16 mouse cellular contexts compared by ENCODE assay signal in genomic region chrX:71206595-71206994, GRCm38 (mm10). TPM values are rescaled to one million over a fixed set of nuclear protein-coding genes. Genes with fewer than 3 reads are reported as not detected.
DNase-seq lines count a peak whose midpoint lies in the region; ATAC-seq and TF ChIP-seq lines count a peak whose summit lies in the region.
"Had no signal": no experiment of that assay in that cellular context is flagged by ENCODE, and none has a peak within 500 bp of the region (broad histone marks: within the 10 kb centered on the region; RNA-seq: fewer than 3 reads in every experiment).

No protein-coding gene starts in this region.

- TF ChIP-seq POLR2A in bone marrow macrophage, adult 2 months (IDR thresholded peaks at IDR 0.05; ENCODE audit: borderline replicate concordance, low read depth, low read length): no peak

- no peak overlapping the region for H3K4me3 ChIP-seq in bone marrow macrophage, adult 2 months (ENCODE audit: insufficient read depth, low read length)
- H3K4me3 ChIP-seq: embryonic facial prominence, embryonic 12.5 days; forebrain, embryonic 15.5 days; heart, embryonic 12.5 days had no signal

- no peak for TF ChIP-seq CTCF in bone marrow macrophage, adult 2 months (IDR thresholded peaks at IDR 0.05; ENCODE audit: low read depth, low read length)

- 0 out of 2 replicates have a peak, but pooled peaks have one; percentile 33 for ATAC-seq in neutrophil, adult 5-6 weeks (ENCODE audit: extremely low read depth, insufficient number of reproducible peaks, low FRiP score, poor library complexity, severe bottlenecking)
- ATAC-seq: forebrain, embryonic 15.5 days; hindbrain, embryonic 16.5 days; Patski had no signal

- H3K4me1 ChIP-seq in bone marrow macrophage, adult 2 months (ENCODE audit: control insufficient read depth, insufficient read depth, low read length): peaks cover 8% of the 10 kb centered on the region
- H3K4me1 ChIP-seq: embryonic facial prominence, embryonic 12.5 days; forebrain, embryonic 15.5 days; heart, embryonic 12.5 days had no signal

- peak overlapping the region; percentile 50 for H3K27ac ChIP-seq in bone marrow macrophage, adult 2 months (ENCODE audit: insufficient read depth, low read depth, low read length)
- H3K27ac ChIP-seq: embryonic facial prominence, embryonic 12.5 days; forebrain, embryonic 15.5 days had no signal

- peak; percentile 52 for DNase-seq in A20 (ENCODE audit: low read depth, low spot score)
- peak; percentile 14 for DNase-seq in induced T-regulatory cell, adult 2 months (ENCODE audit: low read depth)
- DNase-seq in layer of hippocampus, adult 9-10 months (ENCODE audit: low spot score): no peak
- DNase-seq in urinary bladder, adult 18-20 months (ENCODE audit: low spot score in 2 of 2): no peak
- DNase-seq in gastrocnemius, postnatal 10 days: no peak
- no peak for DNase-seq in cerebellum, postnatal 4 days (ENCODE audit: low spot score in 2 of 2)
- DNase-seq: adrenal gland, postnatal 25 days; cerebellum, adult 2 months; cerebellum, postnatal 10 days had no signal

RNA-seq across cellular contexts. Expression of gene Mtm1, which starts 4.0 kb away (rescaled TPM):
- polyA plus RNA-seq in bone marrow macrophage, adult 2 months (2012; ENCODE audit: insufficient read depth, insufficient read length, missing spikeins): 17.4 and 19.3 TPM in 2 replicates
- total RNA-seq in neutrophil, adult 5-6 weeks (2017): 24.7 and 28.5 TPM in 2 replicates
- total RNA-seq in gastrocnemius, postnatal 10 days (2021): 10 to 100 TPM; 10.8 to 11.5 TPM

Comparison
In these comparisons a context has a peak if more than half of its experiments do, and no peak if none do; other contexts are left out.
1. DNase-seq: peak in A20 (single experiment) and induced T-regulatory cell, adult 2 months (single experiment); none in layer of hippocampus, adult 9-10 months (single experiment), urinary bladder, adult 18-20 months (0 of 2), gastrocnemius, postnatal 10 days (single experiment) and cerebellum, postnatal 4 days (0 of 2).